Mouse (Mus musculus) adrenal gland, postnatal 10 days (tissue): ENCODE measurements around the gene Hfe2. TPM values are rescaled to one million over a fixed set of nuclear protein-coding genes. Genes with fewer than 3 reads are reported as not detected.
A peak's percentile ranks its signal among the peaks of the same experiment; 100 is the strongest.

ENCODE experiments used
- DNase-seq: peaks from one replicate; pipeline ENCODE4 v3.0.0; 2021; ENCODE audit warnings: mixed read lengths
- total RNA-seq, 2 experiments: library from RNA; stranded (reverse); gene quantifications; 2 replicates each; pipeline ENCODE4 v1.2.3; 2021

Gene Hfe2
- total RNA-seq, 2 experiments from 2014 or later: 14.0 to 29.6 TPM

GRCm38 (mm10) chr3:96558668-96559196 lies 33.8 kb downstream of the Hfe2 start:
- DNase-seq: peak; percentile 24

GRCm38 (mm10) chr3:96559398-96559910 lies 34.5 kb downstream of the Hfe2 start:
- peak; percentile 57 for DNase-seq

- peak; percentile 64 for DNase-seq
These were observed 35.2 kb downstream of the Hfe2 start for GRCm38 (mm10) chr3:96559911-96560850.

GRCm38 (mm10) chr3:96560881-96561668 lies 36.1 kb downstream of the Hfe2 start:
- DNase-seq: peak; percentile 48

- DNase-seq: peak; percentile 61
These were observed 37.1 kb downstream of the Hfe2 start for GRCm38 (mm10) chr3:96561946-96562681.

GRCm38 (mm10) chr3:96563267-96563666 lies 38.3 kb downstream of the Hfe2 start:
- peak; percentile 39 for DNase-seq

- DNase-seq: peak; percentile 47
These were observed 39.1 kb downstream of the Hfe2 start for GRCm38 (mm10) chr3:96563911-96564632.

GRCm38 (mm10) chr3:96564633-96565032 lies 39.7 kb downstream of the Hfe2 start:
- DNase-seq: peak; percentile 49

GRCm38 (mm10) chr3:96565105-96565504 lies 40.1 kb downstream of the Hfe2 start:
- DNase-seq: peak; percentile 3

- peak; percentile 9 for DNase-seq
These were observed 41.9 kb downstream of the Hfe2 start for GRCm38 (mm10) chr3:96566661-96567450.

GRCm38 (mm10) chr3:96568605-96569004 lies 43.6 kb downstream of the Hfe2 start:
- peak; percentile 9 for DNase-seq

GRCm38 (mm10) chr3:96569506-96569905 lies 44.5 kb downstream of the Hfe2 start:
- peak; percentile 4 for DNase-seq

- no peak for DNase-seq
These were observed 45.1 kb downstream of the Hfe2 start for GRCm38 (mm10) chr3:96569966-96570605.

- DNase-seq: no peak
These were observed 45.7 kb downstream of the Hfe2 start for GRCm38 (mm10) chr3:96570643-96571042.

- no peak for DNase-seq
These were observed 46.4 kb downstream of the Hfe2 start for GRCm38 (mm10) chr3:96571336-96571735.

GRCm38 (mm10) chr3:96571896-96572698 lies 47.1 kb downstream of the Hfe2 start:
- DNase-seq: peak; percentile 78

GRCm38 (mm10) chr3:96573611-96574511 lies 48.9 kb downstream of the Hfe2 start:
- peak; percentile 72 for DNase-seq
